Mouse (Mus musculus) yolk sac, embryonic 10.5 days (tissue): Measurements from ENCODE around the gene Tspan32.

ENCODE experiments used
- DNase-seq: peaks from one replicate; pipeline ENCODE4 v3.0.0-alpha.2; 2017; ENCODE audit warnings: low spot score

The Tspan32 gene

DNA sequence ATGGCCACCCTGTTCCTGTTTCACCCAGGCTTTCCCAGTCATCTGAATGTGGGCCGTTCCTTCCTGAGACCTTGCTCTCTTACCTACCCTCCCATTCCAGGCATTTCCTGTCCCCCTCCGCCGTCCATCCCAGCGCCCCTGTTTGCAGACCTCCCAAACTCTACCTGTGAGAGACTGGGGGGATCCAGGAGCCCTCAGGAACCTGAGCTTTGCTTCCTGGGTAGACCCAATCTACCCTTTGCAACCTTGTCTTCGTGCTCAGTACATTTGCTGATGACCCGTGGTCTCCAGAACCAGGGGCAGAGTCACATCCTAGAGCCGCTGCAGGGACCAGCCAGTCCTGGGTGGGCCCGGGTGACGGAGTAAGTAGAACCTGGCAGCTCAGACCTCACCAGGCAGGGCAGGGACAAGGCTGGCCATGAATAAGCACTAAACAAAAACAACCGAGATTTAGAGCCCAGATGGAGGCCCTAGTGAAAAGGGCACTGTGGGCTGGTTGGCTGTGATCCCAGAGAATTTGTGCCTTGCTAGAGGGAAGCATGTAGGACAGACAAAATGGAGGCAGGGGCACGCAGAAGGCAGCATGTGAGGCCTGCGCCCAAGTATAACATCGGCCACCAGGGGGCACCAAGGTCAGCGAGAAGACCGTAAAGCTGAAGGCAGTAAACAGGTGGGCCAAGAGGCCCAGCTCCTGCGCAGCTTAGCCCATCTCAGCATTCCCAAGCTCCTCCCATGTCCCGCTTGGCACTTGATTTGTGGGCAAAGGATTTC lies 2.9 kb downstream of the Tspan32 start:
- DNase-seq, result peak; percentile 84

DNA sequence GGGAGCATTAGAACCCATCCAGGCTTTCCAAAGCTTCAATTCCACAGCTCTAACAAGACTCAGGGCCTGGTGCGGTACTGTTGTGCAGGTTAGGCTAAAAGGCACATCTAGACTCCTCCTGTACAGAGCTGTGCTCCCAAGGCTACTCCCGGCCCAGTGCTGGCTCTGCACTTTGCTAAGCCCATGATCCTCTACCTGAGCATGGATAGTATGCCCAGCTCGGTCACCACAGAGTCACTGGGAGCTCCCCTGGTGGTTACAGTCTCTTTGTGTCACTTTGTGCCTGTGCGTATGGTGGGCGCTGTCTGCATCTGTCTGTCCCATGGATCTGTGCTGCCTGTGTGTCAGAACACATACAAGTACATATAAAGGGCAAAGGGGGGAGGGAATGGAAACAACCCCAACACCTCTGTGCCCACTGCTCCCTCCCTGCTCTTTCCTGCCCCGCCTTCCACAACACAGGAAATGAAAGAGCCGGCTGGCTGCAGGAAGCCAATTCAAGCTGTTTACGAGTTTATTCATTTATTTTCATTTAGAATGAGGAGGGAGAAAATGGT lies 3.6 kb downstream of the Tspan32 start:
- DNase-seq, result peak; percentile 33

DNA sequence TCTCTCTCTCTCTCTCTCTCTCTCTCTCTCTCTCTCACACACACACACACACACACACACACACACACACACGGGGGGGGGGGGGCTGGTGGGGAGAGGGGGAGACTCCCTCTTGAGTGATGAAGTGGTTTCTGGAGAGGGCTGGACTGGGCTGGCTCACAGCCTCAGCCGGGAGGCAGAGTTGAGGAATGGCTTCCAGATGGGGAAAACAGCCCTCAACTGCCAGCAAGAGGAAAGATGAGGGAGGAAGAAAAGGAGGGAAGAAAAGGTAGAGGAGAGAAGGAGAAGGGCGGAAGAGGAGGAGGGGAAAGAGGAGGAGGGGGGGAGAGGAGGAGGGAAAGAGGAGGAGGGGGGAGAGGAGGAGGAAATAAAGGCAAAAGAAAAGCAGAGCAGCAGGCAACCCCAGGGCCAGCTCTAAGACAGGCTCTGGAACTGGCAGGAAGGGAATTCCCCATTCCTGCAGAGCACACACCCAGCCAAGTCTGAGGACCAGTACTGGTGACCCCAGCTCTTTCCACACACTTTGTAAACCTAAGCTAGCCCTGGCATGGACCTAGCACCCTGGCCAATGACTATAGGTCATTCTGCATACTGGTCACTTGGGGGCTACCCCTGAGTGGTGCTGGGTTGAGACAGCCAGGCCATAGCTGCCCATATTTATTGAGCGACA lies 4.3 kb downstream of the Tspan32 start:
- DNase-seq, result peak; percentile 29

DNA sequence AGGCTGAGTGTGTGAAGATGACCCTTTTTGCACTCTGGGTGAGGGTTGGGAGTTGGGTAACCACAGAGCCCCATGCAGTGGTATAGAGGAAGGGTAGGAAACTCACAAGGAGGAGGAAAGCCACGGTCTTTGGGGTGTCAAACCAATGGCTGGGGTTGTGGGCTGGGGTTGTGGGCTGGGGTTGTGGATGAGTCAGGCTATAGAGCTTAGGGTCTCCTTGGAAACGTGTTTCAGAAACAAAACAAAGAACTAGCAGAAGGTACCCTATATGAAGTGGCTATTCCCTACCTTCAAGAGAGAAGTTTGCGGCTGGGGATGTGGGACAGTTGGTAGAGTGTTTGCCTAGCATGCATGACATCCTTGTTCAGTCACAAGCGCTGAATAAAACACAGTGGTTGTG lies 5.2 kb downstream of the Tspan32 start:
- no peak for DNase-seq

DNA sequence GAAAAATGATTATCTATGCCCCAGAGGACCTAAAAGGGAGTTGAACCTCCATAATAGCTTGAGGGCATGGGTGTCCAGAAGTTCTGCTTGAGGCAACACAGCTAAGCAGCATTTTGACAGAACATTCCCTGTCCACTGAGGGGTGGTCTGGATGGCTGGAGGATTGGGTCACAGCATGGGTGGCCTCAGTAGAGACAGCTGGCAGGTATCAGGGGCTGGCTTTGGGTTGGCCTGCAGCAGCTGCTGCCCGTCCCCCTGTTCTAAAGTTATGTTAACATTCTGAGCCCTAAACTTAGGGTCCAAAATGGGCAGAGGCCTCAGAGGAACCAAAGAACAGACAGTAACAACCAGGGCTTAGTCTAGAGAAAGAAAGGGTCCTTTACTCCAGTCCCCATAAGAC lies 6.4 kb downstream of the Tspan32 start:
- DNase-seq, result no peak

- DNase-seq, result no peak
These were observed 7.5 kb downstream of the Tspan32 start for GRCm38 (mm10) chr7:143012230-143012875.

DNA sequence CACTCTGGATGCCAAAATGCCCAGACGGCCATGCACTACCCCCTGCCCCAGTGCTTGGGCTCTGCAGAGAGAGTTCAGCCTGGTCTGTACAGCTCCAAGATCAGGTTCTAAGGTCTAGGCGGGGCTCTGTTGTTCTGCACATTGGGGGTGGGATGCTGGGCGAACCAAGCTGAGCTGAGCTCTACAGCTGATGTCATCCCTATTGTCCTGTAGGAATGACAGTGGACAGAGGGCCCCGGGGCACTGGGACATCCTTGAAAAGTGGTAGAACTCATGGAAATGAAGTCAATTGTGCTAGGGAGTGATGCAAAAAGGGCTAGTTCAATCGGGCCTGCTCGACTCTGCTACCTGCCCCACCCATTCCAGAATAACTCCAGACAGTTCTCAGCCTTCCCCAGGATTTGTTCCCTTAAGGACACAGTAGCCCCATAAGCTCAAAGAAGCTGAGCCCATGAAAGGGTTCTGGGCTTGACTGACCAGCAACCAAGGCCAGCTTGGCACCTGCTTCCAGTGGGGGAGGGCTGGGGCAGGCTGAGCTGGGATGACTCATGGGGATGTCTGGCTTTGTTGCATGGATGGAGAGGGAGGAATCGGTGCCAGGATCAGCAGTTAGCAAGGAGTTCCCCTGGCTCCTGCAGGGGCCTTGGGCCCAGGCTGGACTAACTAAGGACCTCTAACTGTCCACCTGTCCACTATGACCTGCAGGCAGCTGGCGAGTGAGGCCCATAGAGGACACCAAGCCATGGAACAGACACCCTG lies 8.8 kb downstream of the Tspan32 start:
- DNase-seq, result no peak

GRCm38 (mm10) chr7:143014862-143015659 lies 10.2 kb downstream of the Tspan32 start:
- DNase-seq, result no peak

- no peak for DNase-seq
These were observed 11.0 kb downstream of the Tspan32 start for GRCm38 (mm10) chr7:143015755-143016423.

DNA sequence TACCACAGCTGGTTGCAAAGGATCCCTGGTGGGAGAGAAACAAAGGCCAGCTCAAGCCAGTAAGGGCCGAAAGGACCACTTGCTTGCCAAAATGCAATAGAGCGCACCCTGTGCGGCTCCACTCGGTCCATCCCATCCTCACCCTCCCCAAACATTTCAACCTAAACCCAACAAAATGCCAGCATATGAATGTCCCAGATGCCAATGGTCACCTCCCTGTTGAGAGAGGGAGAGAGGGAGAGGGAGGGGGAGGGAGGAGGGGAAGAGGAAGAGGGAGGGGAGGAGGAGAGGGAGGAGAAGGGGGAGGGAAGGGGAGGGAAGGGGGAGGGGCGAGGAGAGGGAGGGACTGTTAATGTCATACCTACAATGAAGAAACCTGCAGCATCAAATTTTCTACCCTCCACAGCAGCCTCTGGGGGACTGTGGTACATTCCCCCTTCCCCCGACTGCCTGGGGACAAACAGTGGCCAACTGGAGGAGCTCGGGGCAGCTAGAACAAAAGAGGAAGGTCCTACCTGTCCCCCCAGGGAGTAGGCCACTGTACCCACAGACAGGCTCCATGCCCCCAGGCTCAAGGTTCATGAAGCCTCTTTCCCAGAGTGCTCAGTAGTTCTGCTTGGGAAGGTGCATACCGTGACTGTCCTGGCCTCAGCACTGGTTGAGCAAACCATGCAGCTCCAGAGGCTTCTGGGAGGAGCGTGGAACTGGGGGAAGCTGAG lies 11.7 kb downstream of the Tspan32 start:
- no peak for DNase-seq

- DNase-seq, result no peak
These were observed 12.3 kb downstream of the Tspan32 start for GRCm38 (mm10) chr7:143017181-143017580.

GRCm38 (mm10) chr7:143020040-143020439 lies 15.2 kb downstream of the Tspan32 start:
- DNase-seq, result no peak

DNA sequence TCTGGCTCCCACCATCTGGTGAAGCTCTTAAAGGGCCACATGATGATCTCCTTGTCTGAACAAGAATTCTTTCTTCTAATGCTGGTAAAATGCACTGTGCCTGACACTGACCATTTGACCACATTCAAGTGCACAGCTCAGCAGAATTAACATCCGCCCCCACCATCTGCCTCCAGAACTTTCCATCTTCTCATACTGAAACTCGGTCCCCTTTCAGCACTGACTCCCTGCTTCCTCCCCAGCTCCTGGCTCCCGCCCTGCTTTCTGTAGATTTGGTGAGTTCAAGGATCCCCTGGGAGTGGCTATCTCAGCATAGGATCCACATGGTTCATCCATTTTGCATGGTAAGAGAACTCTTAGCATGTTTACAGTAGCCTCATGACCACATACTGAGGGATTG lies 15.9 kb downstream of the Tspan32 start:
- no peak for DNase-seq

- no peak for DNase-seq
These were observed 16.7 kb downstream of the Tspan32 start for GRCm38 (mm10) chr7:143021356-143022164.

- DNase-seq, result no peak
These were observed 18.7 kb downstream of the Tspan32 start for GRCm38 (mm10) chr7:143023499-143023898.

DNA sequence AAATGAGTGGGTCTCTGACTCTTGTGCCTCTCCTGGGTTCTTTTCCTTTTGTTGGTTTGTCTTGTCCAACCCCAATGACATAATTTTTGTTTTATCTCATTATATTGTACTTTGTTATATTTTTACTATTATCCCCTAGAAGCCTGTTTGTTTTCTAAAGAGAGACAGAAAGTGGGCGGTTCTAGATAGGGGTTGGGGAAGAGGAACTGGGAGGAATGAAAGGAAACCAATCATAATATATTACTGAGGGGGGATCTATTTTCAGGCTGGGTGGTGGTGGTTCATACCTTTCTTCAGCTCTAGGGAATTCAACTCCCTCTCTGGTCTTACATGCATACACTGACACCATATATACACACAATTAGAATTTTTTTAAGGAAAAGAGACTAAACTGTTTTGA lies 19.4 kb downstream of the Tspan32 start:
- DNase-seq, result no peak

DNA sequence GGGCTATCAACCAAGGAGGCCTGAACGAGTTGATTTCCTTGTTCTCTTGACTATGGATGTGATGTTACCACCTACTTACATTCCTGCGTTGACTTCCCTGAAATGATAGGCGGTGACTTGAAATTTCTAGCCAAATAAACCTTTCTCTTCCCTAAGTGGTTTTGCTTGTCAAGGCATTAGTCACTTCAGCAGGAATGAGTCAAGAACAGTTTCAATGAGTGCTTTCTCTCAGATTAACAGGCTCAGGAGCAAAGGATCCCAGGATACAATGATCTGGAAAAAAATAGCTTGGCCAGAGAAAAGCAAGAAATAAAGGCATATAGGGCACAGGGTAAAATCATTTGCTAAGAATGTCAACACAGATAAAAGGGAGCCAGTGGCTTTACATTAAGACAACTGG lies 20.6 kb downstream of the Tspan32 start:
- no peak for DNase-seq

GRCm38 (mm10) chr7:143027196-143027595 lies 22.4 kb downstream of the Tspan32 start:
- no peak for DNase-seq

DNA sequence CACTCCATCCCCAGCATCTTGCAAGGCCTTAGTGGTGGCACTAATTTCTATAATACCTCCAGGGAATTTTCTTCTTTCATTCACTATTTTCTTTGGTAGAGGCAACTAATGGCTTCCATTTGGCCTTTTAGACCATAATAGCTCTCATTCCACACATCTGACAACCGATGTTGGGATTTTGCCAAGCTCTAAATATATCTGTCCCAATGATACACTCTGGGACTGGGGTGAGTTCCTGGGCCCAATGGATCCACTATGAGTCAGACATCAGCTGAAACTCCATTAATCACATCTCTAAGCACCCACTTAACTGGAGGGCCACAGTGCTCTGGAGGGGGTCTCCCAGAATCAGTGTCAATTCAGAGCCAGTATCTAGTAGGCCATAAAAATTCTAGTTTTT lies 27.0 kb downstream of the Tspan32 start:
- DNase-seq, result no peak
